Mouse (Mus musculus) frontal cortex, postnatal 14 days (tissue): ENCODE data around the gene Dnah2.
"Not testable (repeated sequence)": the region's sequence is repeated elsewhere in the genome, so short reads cannot be mapped to it uniquely, and the experiment has no call there.

Experiments
- DNase-seq, 2 experiments: peaks; one replicate each; pipeline ENCODE4 v3.0.0; 2022; ENCODE audit warnings: low spot score in 2 of 2

Dnah2 gene

GRCm38 (mm10) chr11:69564391-69564790 lies 15.5 kb upstream of the Dnah2 start:
- no peak for DNase-seq

- no peak for DNase-seq
Observed at GRCm38 (mm10) chr11:69563373-69563772, 14.5 kb upstream of the Dnah2 start.

DNA sequence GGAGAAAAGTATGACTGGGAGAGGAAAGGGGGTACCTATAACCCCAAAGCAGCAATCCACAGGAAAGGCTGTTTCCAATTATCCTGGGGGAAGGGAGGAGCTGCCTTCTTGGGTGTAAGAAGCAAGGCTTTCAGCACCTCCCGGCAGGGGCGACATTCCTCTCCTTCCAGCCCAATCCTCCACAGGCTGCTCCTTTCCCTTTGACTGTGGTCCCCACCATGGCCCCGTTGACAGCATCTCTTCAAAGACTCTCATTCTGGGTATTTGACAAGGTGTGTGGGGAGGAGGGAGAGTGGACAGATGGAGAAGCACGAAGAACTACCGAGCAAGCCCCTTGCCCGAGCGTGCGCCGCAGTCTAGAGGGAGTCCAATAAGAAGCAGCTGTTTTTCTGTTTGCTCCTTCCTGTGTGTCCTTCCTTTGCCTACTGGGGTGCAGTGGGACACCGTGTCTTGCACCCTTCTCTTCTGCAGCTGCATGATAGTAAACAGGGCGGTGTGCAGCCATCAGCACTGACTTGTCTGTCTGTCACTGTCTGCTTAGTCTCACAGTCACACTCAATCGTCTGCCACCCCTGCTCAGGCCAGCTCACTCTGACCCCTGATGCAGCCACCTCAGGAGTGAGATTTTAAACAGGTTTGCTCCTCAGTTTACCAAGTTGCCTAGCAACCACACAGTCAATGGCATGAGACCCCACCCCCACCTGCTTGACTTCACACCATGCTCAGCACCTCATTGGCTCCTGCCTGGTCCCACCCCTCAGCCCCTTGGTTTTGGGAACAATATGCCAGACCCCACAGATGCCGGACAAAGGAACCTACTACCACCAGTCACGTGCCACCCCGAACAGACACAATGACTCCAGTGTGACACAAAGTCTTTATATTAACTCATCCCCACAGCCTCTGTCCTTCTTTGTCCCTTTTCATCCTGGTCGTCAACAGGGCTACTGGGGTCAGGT lies 12.3 kb upstream of the Dnah2 start:
- no peak for DNase-seq

GRCm38 (mm10) chr11:69559851-69560765 lies 11.2 kb upstream of the Dnah2 start, which contains the start of gene Efnb3:
TSS of gene Efnb3 (minus strand) at chr11:69560205.
- no peak for DNase-seq

DNA sequence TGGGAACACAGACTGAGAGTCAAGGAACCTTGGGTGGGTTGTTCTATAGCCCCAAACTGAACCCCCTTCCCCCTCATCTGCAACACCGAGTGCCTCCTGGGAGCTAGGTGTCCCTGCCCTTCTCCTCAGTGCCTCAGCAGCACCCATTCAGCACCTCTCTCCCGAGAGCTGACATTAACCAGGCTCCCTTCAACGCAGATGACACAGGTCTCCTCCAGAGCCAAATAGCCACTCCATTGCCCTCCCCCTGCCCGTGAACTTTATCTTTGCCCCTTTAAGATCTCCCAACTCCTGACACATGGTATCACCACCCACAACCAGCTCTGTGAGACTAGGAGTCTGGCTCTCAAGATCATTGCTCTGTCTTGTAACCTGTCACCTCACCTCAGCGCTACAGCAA lies 10.3 kb upstream of the Dnah2 start:
- DNase-seq = no peak

DNA sequence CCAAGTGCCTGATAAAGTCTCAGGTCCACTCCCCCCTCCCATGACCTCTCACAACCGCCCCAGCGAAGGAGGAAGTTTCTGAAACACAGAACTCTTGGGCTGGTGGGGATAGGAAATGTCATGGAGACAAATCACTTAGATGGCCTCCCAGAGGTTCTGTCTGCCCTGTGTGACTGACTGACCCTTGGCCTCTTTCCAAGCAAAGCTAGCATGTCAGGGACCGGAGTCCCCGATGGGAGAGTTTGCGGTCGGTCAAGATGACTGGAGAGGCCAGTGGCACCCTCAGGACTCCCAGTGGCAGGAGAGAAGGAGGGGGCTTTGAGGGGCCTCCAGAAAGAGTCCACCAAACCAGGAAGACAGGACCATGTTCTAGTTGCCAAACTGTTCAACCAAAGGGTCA lies 9.8 kb upstream of the Dnah2 start:
- DNase-seq = no peak

DNA sequence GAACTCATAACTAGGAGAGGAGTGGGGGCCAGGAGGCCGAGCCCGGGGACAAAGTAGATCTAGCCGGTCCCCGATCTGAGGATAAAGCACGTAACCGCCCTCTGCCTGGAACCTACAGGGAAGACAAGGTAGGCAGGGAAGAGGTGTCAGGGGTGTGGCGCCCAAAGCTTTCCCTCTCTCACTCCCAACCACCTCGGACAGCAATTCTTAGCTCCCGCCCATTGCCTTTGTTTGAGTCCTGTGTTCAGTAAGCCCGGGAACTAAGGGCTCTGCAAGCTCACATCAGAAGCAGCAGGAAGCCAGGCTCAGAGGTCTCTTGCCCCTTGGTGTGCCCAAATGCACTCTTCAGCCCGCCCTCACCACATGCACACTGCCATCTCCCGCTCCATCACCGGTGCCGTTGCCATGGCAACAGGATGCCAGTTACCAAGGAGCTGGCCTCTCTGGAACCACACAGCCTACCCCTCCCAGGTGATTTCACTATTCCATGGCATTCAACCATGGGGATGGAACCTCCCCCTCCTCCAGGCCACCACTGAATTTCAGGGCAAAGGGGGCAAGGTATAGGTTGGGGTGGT lies 8.6 kb upstream of the Dnah2 start:
- no peak for DNase-seq

DNA sequence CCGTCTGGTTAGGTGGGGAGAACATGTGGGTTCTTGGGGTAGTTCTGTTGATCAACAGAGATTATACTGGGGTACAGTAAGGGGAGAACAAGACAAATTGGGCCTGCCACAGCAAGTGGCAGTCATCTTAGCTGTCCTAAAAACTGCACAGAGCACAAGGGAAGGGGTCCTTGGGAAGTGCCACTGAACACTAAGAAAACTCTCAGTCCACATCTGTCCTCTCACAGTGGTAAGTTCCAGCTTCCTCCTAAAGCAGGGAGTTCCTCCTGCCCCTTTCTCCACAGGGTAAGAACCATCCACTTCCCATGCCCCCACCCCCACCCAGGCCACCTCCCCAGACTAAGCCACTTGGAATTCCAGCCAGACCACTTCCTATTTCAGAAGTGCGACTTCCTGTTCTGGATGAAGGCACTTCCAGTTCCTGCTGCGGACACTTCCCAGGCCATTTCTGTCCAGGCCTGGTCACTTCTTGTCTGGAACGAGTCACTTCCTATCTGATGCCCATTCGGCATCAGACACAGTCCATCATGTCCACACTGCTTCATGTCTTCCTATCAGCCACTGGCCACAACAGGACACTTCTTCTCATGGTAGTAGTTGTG lies 5.7 kb upstream of the Dnah2 start:
- no peak for DNase-seq

- no peak for DNase-seq
Observed at GRCm38 (mm10) chr11:69553341-69553721, 4.4 kb upstream of the Dnah2 start.

DNA sequence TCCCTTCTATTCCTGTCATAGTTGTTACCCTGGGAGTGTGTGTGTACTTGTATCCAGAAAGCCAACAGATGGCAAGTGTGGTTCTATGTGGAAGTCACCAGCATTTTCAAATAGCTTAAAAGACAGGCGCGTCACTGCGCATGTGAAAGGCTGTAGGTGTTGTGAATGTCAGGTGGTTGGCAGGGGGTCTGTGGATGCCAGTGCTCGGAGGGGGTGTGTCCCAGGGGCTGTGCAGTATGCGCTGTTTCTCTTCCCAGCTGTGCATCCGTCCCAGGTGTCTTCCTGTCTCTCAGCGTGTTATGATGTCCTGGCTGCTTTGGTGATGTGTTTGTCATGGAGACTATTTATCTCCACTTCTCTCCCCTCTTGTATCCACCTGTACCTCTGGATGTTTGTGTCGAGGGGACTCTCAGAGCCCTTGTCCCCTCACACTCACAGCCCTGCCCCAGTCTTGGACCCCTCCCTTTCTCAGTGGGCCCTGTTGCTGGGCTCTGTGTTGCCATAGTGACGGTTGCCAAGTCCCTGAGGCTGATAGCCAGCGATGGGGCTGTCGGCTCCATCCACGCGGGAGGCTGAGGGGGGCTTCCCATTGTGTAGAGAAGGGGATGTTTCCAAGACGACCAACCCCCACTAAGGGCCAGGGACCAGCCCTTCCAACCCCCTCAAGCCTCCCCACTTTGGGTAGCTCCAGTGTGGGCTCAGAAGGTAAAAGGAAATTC lies 3.9 kb upstream of the Dnah2 start:
- DNase-seq = peak; percentile 60 to 62

GRCm38 (mm10) chr11:69551310-69551709 lies 2.4 kb upstream of the Dnah2 start:
- DNase-seq = no peak

DNA sequence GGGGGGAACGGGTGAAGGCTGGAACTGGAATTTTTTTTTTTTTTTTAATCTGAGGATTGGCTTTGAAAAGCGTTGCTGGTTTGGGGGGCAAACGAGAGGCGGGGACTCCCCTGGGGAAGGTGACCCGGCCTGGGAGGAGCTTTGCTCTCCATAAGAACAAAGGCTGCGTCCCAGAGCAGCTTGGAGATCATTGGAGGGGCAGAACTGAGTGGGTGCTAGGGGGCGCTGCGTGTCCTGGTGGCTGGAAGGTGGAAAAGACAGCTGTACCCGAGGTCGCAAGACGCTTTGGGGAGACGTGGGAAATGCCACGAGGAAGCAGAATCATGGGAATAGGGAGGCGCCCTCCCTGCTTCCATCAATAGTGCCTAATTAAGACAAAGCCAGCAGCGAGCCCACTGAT lies 1.8 kb downstream of the Dnah2 start:
- DNase-seq = no peak

- peak; percentile 72 to 78 for DNase-seq
Observed at GRCm38 (mm10) chr11:69546423-69547053, 2.4 kb downstream of the Dnah2 start.

DNA sequence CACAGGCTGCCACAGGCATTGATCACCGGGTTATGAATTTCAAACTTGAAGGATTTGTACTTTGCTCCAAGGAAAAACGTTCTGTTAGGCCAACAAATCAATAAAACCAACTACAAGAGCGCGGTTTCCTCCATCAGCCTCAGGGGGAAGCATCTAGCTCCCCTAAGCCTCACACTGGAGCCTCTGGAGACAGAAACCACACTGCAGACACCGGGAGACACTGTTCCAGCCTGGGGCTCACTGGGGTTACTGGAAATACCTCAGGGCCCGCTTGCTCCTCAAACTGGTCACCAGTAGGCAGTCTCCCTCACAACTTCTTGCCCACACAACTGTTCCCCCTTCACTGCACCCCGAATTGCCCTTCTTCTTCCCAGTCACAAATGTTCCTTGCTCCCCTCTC lies 3.0 kb downstream of the Dnah2 start:
- DNase-seq = no peak

GRCm38 (mm10) chr11:69543598-69543997 lies 5.3 kb downstream of the Dnah2 start:
- no peak for DNase-seq

- not testable (repeated sequence) for DNase-seq
Observed at GRCm38 (mm10) chr11:69541741-69542140, 7.2 kb downstream of the Dnah2 start.

- DNase-seq = no peak
Observed at GRCm38 (mm10) chr11:69540700-69541099, 8.2 kb downstream of the Dnah2 start.

- no peak for DNase-seq
Observed at GRCm38 (mm10) chr11:69534990-69535389, 13.9 kb downstream of the Dnah2 start.

GRCm38 (mm10) chr11:69532480-69533150 lies 16.3 kb downstream of the Dnah2 start:
- DNase-seq = no peak

GRCm38 (mm10) chr11:69530755-69531154 lies 18.2 kb downstream of the Dnah2 start:
- not testable (repeated sequence) for DNase-seq
